Mouse (Mus musculus): Measurements from ENCODE around the gene Clstn3.
"Not testable (repeated sequence)": the region's sequence is repeated elsewhere in the genome, so short reads cannot be mapped to it uniquely, and the experiment has no call there.

The Clstn3 gene

GRCm38 (mm10) chr6:124464305-124465271, at the start of gene Clstn3:
Clstn3 (minus strand) TSS chr6:124464794.
- DNase-seq (ENCODE audit: low spot score in 2 of 2), result peak; percentile 79 to 87

GRCm38 (mm10) chr6:124512355-124512836, 47.8 kb upstream of the Clstn3 start, which contains the start of gene C1ra:
C1ra (plus strand) TSS chr6:124512405.
- DNase-seq (ENCODE audit: low spot score in 2 of 2), result peak; percentile 43 to 56

DNA sequence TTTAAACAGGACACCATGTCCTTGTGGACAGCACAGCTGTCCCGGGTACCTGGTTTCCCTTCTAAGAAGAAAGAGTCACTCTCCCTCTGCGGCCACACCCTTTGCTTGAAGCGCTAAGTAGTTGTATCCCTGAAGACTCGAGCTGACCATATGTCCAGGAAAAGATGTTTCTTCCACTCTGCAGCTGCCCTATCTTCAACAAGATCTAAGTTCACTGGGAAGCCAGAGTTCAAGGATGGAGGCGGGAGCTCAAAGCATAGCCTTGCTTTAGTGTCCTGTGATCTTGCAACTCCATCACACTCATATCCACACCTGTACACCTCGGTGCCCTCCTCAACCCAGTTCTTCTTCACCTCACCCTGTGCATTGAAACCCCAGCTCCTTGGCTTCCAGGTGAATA, 47.3 kb upstream of the Clstn3 start:
- DNase-seq (ENCODE audit: low spot score in 2 of 2), result no peak

DNA sequence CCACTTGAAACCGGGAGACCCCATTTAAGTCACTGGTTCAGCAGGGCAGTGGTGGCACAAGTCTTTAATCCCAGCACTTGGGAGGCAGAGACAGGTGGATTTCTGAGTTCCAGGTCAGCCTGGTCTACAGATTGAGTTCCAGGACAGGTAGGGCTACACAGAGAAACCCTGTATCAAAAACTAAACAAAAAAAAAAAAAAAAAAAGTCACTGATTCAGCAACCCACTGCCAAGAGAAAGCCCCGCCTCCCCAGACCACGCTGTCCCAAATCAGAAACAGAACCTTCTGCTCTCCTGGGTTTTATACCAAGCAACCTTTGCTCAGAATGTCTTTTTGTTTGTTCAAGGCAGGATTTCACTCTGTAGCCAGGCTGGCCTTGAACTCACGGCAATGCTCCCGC, 44.6 kb upstream of the Clstn3 start:
- not testable (repeated sequence) for DNase-seq (ENCODE audit: low spot score in 2 of 2)

DNA sequence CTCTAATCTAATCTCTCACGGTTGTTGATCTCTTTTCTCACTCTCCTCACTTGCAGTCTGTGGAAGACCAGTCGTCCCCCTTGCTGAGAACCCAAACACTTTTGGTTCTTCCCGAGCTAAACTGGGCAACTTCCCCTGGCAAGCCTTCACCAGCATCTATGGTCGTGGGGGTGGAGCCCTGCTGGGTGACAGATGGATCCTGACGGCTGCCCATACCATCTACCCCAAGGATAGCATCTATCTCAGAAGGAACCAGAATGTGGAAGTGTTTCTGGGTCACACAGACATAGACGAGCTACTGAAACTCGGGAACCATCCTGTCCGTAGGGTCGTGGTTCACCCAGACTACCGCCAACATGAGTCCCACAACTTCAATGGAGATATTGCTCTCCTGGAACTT, 43.7 kb upstream of the Clstn3 start:
- DNase-seq (ENCODE audit: low spot score in 2 of 2), result no peak

DNA sequence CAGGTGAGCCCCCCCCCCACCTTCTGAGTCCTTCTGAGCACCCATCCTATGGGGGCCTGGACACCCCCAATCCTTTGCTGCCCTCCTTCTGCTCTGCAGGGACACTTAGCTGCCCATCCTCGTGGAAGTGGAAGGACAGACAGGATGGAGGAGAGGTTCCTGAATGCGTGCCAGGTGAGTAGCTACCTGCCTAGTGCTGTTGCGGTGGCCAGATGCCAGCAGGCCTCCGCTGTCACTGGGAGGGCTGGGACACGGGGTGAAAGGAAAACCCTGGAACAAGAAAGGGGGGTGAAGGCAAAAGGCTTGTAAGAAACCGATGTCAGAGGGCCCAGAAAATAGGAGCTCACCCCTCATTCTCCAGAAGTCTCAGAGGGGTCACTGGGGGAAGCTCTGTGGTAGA, 42.4 kb upstream of the Clstn3 start:
- no peak for DNase-seq (ENCODE audit: low spot score in 2 of 2)

DNA sequence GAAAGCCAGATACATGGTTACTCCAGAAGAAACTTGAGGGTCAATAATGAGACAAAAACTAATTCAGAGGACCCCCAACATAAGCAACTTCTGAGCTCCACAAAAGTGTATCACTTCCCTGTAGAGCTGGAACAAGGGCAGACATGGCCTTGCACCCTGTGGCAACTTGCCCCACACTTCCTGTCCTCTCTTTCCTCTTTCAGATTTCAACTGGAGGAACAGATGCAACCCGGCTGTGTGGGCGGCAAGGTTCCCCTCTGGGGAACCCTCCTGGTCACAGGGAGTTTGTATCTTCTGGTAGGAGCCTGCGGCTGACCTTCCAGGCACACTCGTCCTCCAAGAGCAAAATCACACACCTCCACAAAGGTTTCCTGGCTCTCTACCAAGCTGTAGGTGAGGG, 40.4 kb upstream of the Clstn3 start:
- no peak for DNase-seq (ENCODE audit: low spot score in 2 of 2)

GRCm38 (mm10) chr6:124502021-124502420, 37.4 kb upstream of the Clstn3 start:
- no peak for DNase-seq (ENCODE audit: low spot score in 2 of 2)

- DNase-seq (ENCODE audit: low spot score in 2 of 2), result no peak
Observed at GRCm38 (mm10) chr6:124501473-124501872, 36.9 kb upstream of the Clstn3 start.

GRCm38 (mm10) chr6:124499914-124500566, 35.4 kb upstream of the Clstn3 start:
- no peak for DNase-seq (ENCODE audit: low spot score in 2 of 2)

- DNase-seq (ENCODE audit: low spot score in 2 of 2), result no peak
Observed at GRCm38 (mm10) chr6:124496054-124496453, 31.5 kb upstream of the Clstn3 start.

DNA sequence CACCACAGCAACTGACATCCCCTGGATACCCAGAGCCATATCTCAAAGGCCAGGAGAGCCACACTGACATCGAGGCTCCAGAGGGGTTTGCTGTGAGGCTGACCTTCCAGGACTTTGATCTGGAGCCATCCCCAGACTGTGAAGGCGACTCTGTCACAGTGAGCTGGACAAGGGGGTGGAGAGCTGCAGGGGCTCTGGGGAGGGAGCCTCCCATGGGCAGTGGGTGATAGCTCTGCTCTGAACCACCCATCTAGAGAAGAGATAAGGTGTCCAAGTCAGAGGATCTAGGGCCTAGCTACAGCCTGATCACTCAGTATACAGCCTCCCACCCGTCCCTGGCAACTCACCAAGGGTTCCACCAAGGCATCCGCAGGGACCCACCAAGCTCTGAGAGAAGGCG, 29.3 kb upstream of the Clstn3 start:
- no peak for DNase-seq (ENCODE audit: low spot score in 2 of 2)

DNA sequence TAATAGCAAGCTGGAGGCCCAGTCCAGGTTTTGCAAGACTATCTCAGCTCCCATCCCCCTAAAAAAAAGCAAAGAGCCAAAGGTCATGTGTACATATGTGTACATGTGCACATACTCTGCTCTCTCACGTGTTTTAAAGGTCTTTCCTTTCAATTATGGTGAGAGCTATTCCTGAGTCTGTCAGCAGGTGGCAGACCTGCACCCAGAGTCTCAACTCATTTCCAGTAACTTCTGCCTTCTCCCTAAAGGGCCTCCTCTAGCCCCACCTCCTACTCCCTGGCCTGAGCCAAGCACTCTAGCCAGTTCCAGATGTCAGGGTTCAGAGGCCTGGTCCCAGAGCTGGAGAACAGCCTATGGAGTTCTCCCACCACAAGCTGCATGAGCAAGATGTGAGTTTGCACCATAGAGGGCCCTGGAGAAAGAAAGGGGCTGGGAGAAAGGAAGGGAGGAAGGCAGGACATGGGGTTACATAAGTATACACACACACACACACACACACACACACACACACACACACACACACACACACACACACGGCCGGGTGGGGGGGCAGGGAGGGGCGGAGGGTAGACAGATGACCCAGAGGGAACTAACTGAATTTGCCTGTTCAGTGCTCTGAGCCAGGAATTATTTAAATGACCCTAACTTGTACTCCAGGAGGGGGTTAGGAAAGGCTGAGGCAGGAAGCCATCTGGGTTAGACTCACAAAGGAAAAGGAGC, 28.4 kb upstream of the Clstn3 start, which contains the start of gene C1rl:
TSS of gene C1rl (plus strand) at position 272 of the 720 bp plus-strand sequence.
- DNase-seq (ENCODE audit: low spot score in 2 of 2), result peak; percentile 59 to 66

DNA sequence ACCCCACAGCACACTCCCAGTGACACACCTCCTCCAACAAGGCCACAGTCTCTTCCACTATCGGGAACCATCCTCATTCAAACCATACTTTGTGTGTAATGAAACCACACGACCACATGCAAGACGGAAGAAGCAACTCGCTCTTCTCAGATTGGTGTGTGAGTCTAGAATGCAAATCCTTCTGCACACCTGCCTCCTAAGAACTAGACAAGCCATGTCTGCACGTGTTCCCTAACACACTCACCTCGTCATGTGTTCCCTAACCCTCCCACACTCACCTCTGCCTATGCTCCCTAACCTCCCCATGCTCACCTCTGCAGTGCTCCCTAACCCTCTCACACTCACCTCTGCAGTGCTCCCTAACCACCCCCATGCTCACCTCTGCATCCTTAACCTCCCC, 26.8 kb upstream of the Clstn3 start:
- DNase-seq (ENCODE audit: low spot score in 2 of 2), result no peak

GRCm38 (mm10) chr6:124488952-124489351, 24.4 kb upstream of the Clstn3 start:
- no peak for DNase-seq (ENCODE audit: low spot score in 2 of 2)

DNA sequence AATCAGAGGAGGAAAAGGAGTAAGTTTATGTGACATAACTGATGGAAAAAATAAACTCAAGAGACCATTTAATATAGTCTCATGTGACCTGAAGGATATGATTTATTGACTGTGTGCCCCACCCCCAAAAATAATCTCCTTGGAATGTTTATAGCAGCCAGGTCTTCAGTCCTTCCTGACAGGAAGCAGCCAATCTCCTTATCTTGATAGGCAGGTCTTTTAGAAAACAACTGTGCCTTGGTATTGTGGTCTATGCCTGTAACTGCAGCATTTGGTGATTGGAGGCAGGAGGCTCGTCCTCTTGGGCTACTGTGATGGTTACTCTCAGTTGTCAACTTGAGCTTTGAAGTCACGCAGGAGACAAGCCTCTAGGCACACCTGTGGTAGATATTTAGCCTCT, 22.9 kb upstream of the Clstn3 start:
- DNase-seq (ENCODE audit: low spot score in 2 of 2), result no peak

DNA sequence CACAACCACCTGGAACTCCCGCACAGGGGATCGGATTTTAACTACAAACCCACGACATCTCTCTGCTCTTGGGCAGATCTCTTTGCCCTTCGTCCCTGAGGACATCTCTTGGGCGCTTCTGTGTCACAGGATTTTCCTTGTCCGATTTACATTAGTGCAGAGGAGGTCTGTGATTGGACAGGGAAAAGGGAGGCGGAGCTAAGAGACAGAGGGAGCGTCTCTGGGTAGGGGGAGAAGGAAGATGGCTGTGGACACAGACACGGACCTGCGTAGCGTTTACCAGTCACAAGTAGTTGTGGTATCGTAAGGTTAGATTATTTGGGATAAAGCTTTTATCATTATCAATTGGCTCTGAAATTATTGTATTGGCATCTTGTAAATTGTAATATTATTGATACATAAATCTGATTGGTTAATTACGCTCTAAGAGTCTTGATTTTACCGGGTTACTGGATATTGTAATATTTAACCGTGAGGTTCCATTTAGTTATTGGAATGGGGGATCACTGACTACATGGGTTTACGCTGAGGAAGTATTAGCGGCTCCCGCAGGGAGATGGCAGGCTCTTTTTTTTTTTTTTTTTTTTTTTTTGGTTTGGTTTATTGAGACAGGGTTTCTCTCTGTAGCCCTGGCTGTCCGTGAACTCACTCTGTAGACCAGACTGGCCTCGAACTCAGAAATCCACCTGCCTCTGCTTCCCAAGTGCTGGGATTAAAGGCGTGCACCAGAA, 21.0 kb upstream of the Clstn3 start:
- DNase-seq (ENCODE audit: low spot score in 2 of 2), result no peak

- no peak for DNase-seq (ENCODE audit: low spot score in 2 of 2)
Observed at GRCm38 (mm10) chr6:124484851-124485250, 20.3 kb upstream of the Clstn3 start.

GRCm38 (mm10) chr6:124483831-124484230, 19.2 kb upstream of the Clstn3 start:
- not testable (repeated sequence) for DNase-seq (ENCODE audit: low spot score in 2 of 2)

- no peak for DNase-seq (ENCODE audit: low spot score in 2 of 2)
Observed at GRCm38 (mm10) chr6:124481571-124481970, 17.0 kb upstream of the Clstn3 start.

GRCm38 (mm10) chr6:124480295-124480694, 15.7 kb upstream of the Clstn3 start:
- DNase-seq (ENCODE audit: low spot score in 2 of 2), result no peak

Measured in frontal cortex, postnatal 25 days (tissue).